Mouse (Mus musculus) kidney, postnatal 0 days (tissue): ENCODE measurements around the gene Rbm15b. TPM values are rescaled to one million over a fixed set of nuclear protein-coding genes. Genes with fewer than 3 reads are reported as not detected.

Experiments
- ATAC-seq: fragments of 200-750 bp; cut with Nextera tagmentation; replicated peaks from 2 replicates; pipeline ENCODE4 v1.8.0; 2017; ENCODE audit warnings: low read depth, moderate number of reproducible peaks, moderate TSS enrichment, moderate library complexity; ENCODE audit not compliant: low FRiP score
- DNase-seq: peaks from one replicate; pipeline ENCODE4 v3.0.0-alpha.2; 2016; ENCODE audit warnings: low spot score
- H3K27ac ChIP-seq: fragments of 300-500 bp; sonication (generic); 2 replicates; pipeline ENCODE4 v1.5.1; 2014; ENCODE audit warnings: mild to moderate bottlenecking
- H3K27me3 ChIP-seq: fragments of 300-500 bp; sonication (generic); 2 replicates; pipeline ENCODE4 v1.6.1; 2014; ENCODE audit warnings: low read length, mixed read lengths; ENCODE audit not compliant: insufficient read depth
- H3K36me3 ChIP-seq: fragments of 300-500 bp; sonication (generic); 2 replicates; pipeline ENCODE4 v1.6.1; 2014; ENCODE audit warnings: low read length, mixed read lengths; ENCODE audit not compliant: insufficient read depth
- H3K4me1 ChIP-seq: fragments of 300-500 bp; sonication (generic); replicated peaks from 2 replicates; pipeline ENCODE4 v1.6.1; 2014; ENCODE audit warnings: antibody characterized with exemption, low read length, mixed read lengths; ENCODE audit not compliant: insufficient read depth
- H3K4me2 ChIP-seq: fragments of 300-500 bp; sonication (generic); 2 replicates; pipeline ENCODE4 v1.6.1; 2014; ENCODE audit warnings: mild to moderate bottlenecking, low read length, moderate library complexity, mixed read lengths
- H3K4me3 ChIP-seq: fragments of 300-500 bp; sonication (generic); replicated peaks from 2 replicates; pipeline ENCODE4 v1.5.1; 2014; ENCODE audit warnings: low read depth, low read length
- H3K9ac ChIP-seq: fragments of 300-500 bp; sonication (generic); 2 replicates; pipeline ENCODE4 v1.6.1; 2014; ENCODE audit warnings: low read depth, low read length
- H3K9me3 ChIP-seq: fragments of 300-500 bp; sonication (generic); replicated peaks from 2 replicates; pipeline ENCODE4 v1.6.1; 2016; ENCODE audit warnings: low read length, inconsistent platforms, mixed read lengths
- CTCF ChIP-seq: IDR thresholded peaks from 2 replicates; pipeline ENCODE4 v1.5.1; 2016; ENCODE audit warnings: antibody characterized with exemption, low read depth, mild to moderate bottlenecking, moderate library complexity
- WGBS: fragments of 180-500 bp; shearing (Covaris S2); extraction: QIAGEN DNeasy Blood & Tissue Kit; methylation state at CpG from one replicate; pipeline ENCODE4 v1.1.7; 2014; 5-methylcytosine and 5-hydroxymethylcytosine counted together
- polyA plus RNA-seq: library from polyadenylated mRNA; unstranded; fragments of >200 nt; fragmentation: Nextera tagmentation; extraction: Ambion mirVana; gene quantifications from 2 replicates; pipeline ENCODE4 v1.2.1, GENCODE M21; 2015

The Rbm15b gene
- polyA plus RNA-seq, 1 experiment from 2014 or later = 8.4 TPM

- H3K27ac ChIP-seq = peak within 1 kb of the TSS; percentile 88
- under 1% methylated on average over 59 of the region's 59 CpGs for WGBS
- peak within 1 kb of the TSS; percentile 81 for H3K4me2 ChIP-seq
- TF ChIP-seq CTCF = peak; percentile 32; the same call in 1 of the 2 replicates
- peak; percentile 98 for ATAC-seq
- H3K36me3 ChIP-seq = peaks cover 22% of the 10 kb centered on the region; the same call in 1 of the 2 replicates
- peak within 1 kb of the TSS; percentile 76 for H3K9ac ChIP-seq
- no peaks in the 10 kb centered on the region for H3K27me3 ChIP-seq
- DNase-seq = peak; percentile 100
- H3K9me3 ChIP-seq = no peaks in the 10 kb centered on the region
- peak within 1 kb of the TSS; percentile 62 for H3K4me3 ChIP-seq
- H3K4me1 ChIP-seq = peaks cover 13% of the 10 kb centered on the region
These were observed 4.8 kb upstream of the Rbm15b start, which contains the start of gene Manf for GRCm38 (mm10) chr9:106891829-106892551. Gene Manf, minus strand, starts transcription at chr9:106891979.

GRCm38 (mm10) chr9:106891341-106891741 lies 4.1 kb upstream of the Rbm15b start:
- Histone ChIP-seq H3K4me1 (peaks cover 13% of the 10 kb centered on the region), H3K27ac (peak overlapping the region; percentile 82), H3K4me2 (peak overlapping the region; percentile 81), H3K4me3 (peak overlapping the region; percentile 62), H3K9ac (peak overlapping the region; percentile 76), H3K36me3 (peaks cover 22% of the 10 kb centered on the region; the same call in 1 of the 2 replicates), H3K9me3 (no peaks in the 10 kb centered on the region), H3K27me3 (no peaks in the 10 kb centered on the region)
- under 1% methylated on average over 17 of the region's 17 CpGs for WGBS
- DNase-seq (peak; percentile 9), ATAC-seq (no peak)
- TF ChIP-seq CTCF = no peak

GRCm38 (mm10) chr9:106890496-106891240 lies 3.4 kb upstream of the Rbm15b start:
- H3K4me3 ChIP-seq = peak overlapping the region; percentile 62
- no peaks in the 10 kb centered on the region for H3K27me3 ChIP-seq
- peak overlapping the region; percentile 82; the same call in 1 of the 2 replicates for H3K27ac ChIP-seq
- no peak for ATAC-seq
- TF ChIP-seq CTCF = no peak
- DNase-seq = no peak
- WGBS = 65% methylated on average over 8 of the region's 8 CpGs
- peak overlapping the region; percentile 81 for H3K4me2 ChIP-seq
- H3K4me1 ChIP-seq = peaks cover 13% of the 10 kb centered on the region
- H3K9me3 ChIP-seq = no peaks in the 10 kb centered on the region
- H3K9ac ChIP-seq = peak overlapping the region; percentile 76
- H3K36me3 ChIP-seq = peaks cover 22% of the 10 kb centered on the region; the same call in 1 of the 2 replicates

- Histone ChIP-seq H3K9me3 (no peaks in the 10 kb centered on the region), H3K4me3 (no peak overlapping the region), H3K4me2 (no peak overlapping the region), H3K36me3 (peaks cover 26% of the 10 kb centered on the region; the same call in 1 of the 2 replicates), H3K9ac (no peak overlapping the region), H3K4me1 (peaks cover 27% of the 10 kb centered on the region), H3K27me3 (no peaks in the 10 kb centered on the region), H3K27ac (no peak overlapping the region)
- 83% methylated on average over 9 of the region's 9 CpGs for WGBS
- no peak for DNase-seq
- ATAC-seq = no peak
- TF ChIP-seq CTCF = no peak
These were observed 2.1 kb upstream of the Rbm15b start for GRCm38 (mm10) chr9:106889321-106889720.

GRCm38 (mm10) chr9:106888346-106888745 lies 1.1 kb upstream of the Rbm15b start:
- DNase-seq (no peak), ATAC-seq (no peak)
- Histone ChIP-seq H3K4me3 (no peak overlapping the region), H3K4me2 (no peak overlapping the region), H3K36me3 (peaks cover 27% of the 10 kb centered on the region; the same call in 1 of the 2 replicates), H3K9ac (no peak overlapping the region), H3K4me1 (peaks cover 30% of the 10 kb centered on the region), H3K27ac (no peak overlapping the region), H3K9me3 (no peaks in the 10 kb centered on the region), H3K27me3 (no peaks in the 10 kb centered on the region)
- no peak for TF ChIP-seq CTCF
- 99% methylated on average over 3 of the region's 3 CpGs for WGBS
